Mouse (Mus musculus) bone marrow macrophage, adult 2 months (primary cell): ENCODE results near the gene Mrps21. TPM values are rescaled to one million over a fixed set of nuclear protein-coding genes. Genes with fewer than 3 reads are reported as not detected.

Experiments used
- H3K27ac ChIP-seq: 2 replicates; pipeline ENCODE4 v1.5.1; 2012; ENCODE audit warnings: low read depth, low read length; ENCODE audit not compliant: insufficient read depth
- H3K4me1 ChIP-seq: 2 replicates; pipeline ENCODE4 v1.6.1; 2012; ENCODE audit warnings: low read length; ENCODE audit not compliant: control insufficient read depth, insufficient read depth
- H3K4me3 ChIP-seq: 2 replicates; pipeline ENCODE4 v1.5.1; 2012; ENCODE audit warnings: mild to moderate bottlenecking, low read length, moderate library complexity; ENCODE audit not compliant: insufficient read depth
- CTCF ChIP-seq: IDR thresholded peaks from 2 replicates; pipeline ENCODE4 v1.5.1; 2012; ENCODE audit warnings: low read depth, mild to moderate bottlenecking, low read length, moderate library complexity
- POLR2A ChIP-seq: IDR thresholded peaks from 2 replicates; pipeline ENCODE4 v1.6.1; 2012; ENCODE audit warnings: mild to moderate bottlenecking, low read depth, low read length, borderline replicate concordance
- polyA plus RNA-seq: library from polyadenylated mRNA; stranded (reverse); fragments of >200 nt; gene quantifications from 2 replicates; pipeline ENCODE4 v1.2.4, GENCODE M21; 2012; ENCODE audit not compliant: missing spikeins, insufficient read depth, insufficient read length

The Mrps21 gene
- polyA plus RNA-seq, 1 experiment = 228 TPM

- TF ChIP-seq CTCF = no peak
- no peak for TF ChIP-seq POLR2A
- peak overlapping the region; percentile 89 for H3K4me3 ChIP-seq
- H3K4me1 ChIP-seq = peaks cover 5% of the 10 kb centered on the region; the same call in 1 of the 2 replicates
- peak overlapping the region; percentile 56 for H3K27ac ChIP-seq
These were observed 15.2 kb downstream of the Mrps21 start for GRCm38 (mm10) chr3:95856115-95856514.

GRCm38 (mm10) chr3:95855502-95856089, 15.7 kb downstream of the Mrps21 start, which contains the start of gene Prpf3:
Gene Prpf3, minus strand, starts transcription at chr3:95855885.
- TF ChIP-seq CTCF (no peak), POLR2A (no peak)
- peak within 1 kb of the TSS; percentile 89 for H3K4me3 ChIP-seq
- H3K27ac ChIP-seq = peak within 1 kb of the TSS; percentile 56
- H3K4me1 ChIP-seq = peaks cover 5% of the 10 kb centered on the region; the same call in 1 of the 2 replicates

- peaks cover 5% of the 10 kb centered on the region; the same call in 1 of the 2 replicates for H3K4me1 ChIP-seq
- no peak overlapping the region for H3K27ac ChIP-seq
- TF ChIP-seq CTCF (no peak), POLR2A (no peak)
These were observed 20.0 kb downstream of the Mrps21 start for GRCm38 (mm10) chr3:95851317-95851716.

GRCm38 (mm10) chr3:95850611-95851010, 20.7 kb downstream of the Mrps21 start:
- H3K4me3 ChIP-seq = no peak overlapping the region
- 0 out of 2 replicates have a peak, but pooled peaks cover 2% of the 10 kb centered on the region for H3K4me1 ChIP-seq
- no peak overlapping the region for H3K27ac ChIP-seq
- TF ChIP-seq POLR2A (no peak), CTCF (no peak)

More at GRCm38 (mm10) chr3:95851317-95851716, 20.0 kb downstream of the Mrps21 start:
- no peak overlapping the region for H3K4me3 ChIP-seq

- Histone ChIP-seq H3K27ac (no peak overlapping the region), H3K4me1 (peaks cover 8% of the 10 kb centered on the region), H3K4me3 (no peak overlapping the region)
- TF ChIP-seq POLR2A = no peak
- TF ChIP-seq CTCF = no peak
These were observed 28.7 kb downstream of the Mrps21 start for GRCm38 (mm10) chr3:95842503-95843214.

- H3K27ac ChIP-seq = no peak overlapping the region
- peaks cover 8% of the 10 kb centered on the region for H3K4me1 ChIP-seq
- TF ChIP-seq POLR2A (no peak), CTCF (no peak)
- H3K4me3 ChIP-seq = no peak overlapping the region
These were observed 32.1 kb downstream of the Mrps21 start for GRCm38 (mm10) chr3:95839250-95839649.

GRCm38 (mm10) chr3:95829053-95829452, 42.3 kb downstream of the Mrps21 start:
- Histone ChIP-seq H3K4me3 (no peak overlapping the region), H3K4me1 (peaks cover 2% of the 10 kb centered on the region), H3K27ac (no peak overlapping the region)
- no peak for TF ChIP-seq POLR2A
- TF ChIP-seq CTCF = no peak

GRCm38 (mm10) chr3:95826275-95826674, 45.0 kb downstream of the Mrps21 start:
- no peak for TF ChIP-seq CTCF
- H3K4me1 ChIP-seq = peaks cover 6% of the 10 kb centered on the region
- H3K4me3 ChIP-seq = no peak overlapping the region
- H3K27ac ChIP-seq = no peak overlapping the region

- TF ChIP-seq POLR2A (no peak), CTCF (no peak)
- peak overlapping the region; percentile 93 for H3K27ac ChIP-seq
These were observed 51.0 kb downstream of the Mrps21 start for GRCm38 (mm10) chr3:95820046-95821010.

More at GRCm38 (mm10) chr3:95820046-95821010, 51.0 kb downstream of the Mrps21 start:
- peak overlapping the region; percentile 76 for H3K4me3 ChIP-seq
- peaks cover 15% of the 10 kb centered on the region for H3K4me1 ChIP-seq
